Mouse (Mus musculus) heart, postnatal 14 days (tissue): ENCODE measurements around the gene Dlg2. TPM values are rescaled to one million over a fixed set of nuclear protein-coding genes. Genes with fewer than 3 reads are reported as not detected.

Experiments
- DNase-seq, 2 experiments: peaks; one replicate each; pipeline ENCODE4 v3.0.0; 2021 to 2022
- intact Hi-C: fragments of 180-260 bp; cut with DNase I; formaldehyde crosslinking; loops from one replicate; pipeline ENCODE4 v1.15.1; 2025
- long read RNA-seq, 2 experiments: library from polyadenylated mRNA; stranded (forward); transcript quantifications; one replicate each; pipeline ENCODE4 v2.0.0; 2021
- total RNA-seq, 2 experiments: library from RNA; stranded (reverse); gene quantifications; 2 replicates each; pipeline ENCODE4 v1.2.3; 2021

The Dlg2 gene
- total RNA-seq: 1 to 10 TPM; 1.9 to 2.9 TPM
- long read RNA-seq, experiment 1: 0 reads
- long read RNA-seq, experiment 2, partial matches to known transcripts: 0 of 2 reads
- long read RNA-seq, experiment 2, other reads (novel, unspliced or antisense): 2 of 2 reads

DNA sequence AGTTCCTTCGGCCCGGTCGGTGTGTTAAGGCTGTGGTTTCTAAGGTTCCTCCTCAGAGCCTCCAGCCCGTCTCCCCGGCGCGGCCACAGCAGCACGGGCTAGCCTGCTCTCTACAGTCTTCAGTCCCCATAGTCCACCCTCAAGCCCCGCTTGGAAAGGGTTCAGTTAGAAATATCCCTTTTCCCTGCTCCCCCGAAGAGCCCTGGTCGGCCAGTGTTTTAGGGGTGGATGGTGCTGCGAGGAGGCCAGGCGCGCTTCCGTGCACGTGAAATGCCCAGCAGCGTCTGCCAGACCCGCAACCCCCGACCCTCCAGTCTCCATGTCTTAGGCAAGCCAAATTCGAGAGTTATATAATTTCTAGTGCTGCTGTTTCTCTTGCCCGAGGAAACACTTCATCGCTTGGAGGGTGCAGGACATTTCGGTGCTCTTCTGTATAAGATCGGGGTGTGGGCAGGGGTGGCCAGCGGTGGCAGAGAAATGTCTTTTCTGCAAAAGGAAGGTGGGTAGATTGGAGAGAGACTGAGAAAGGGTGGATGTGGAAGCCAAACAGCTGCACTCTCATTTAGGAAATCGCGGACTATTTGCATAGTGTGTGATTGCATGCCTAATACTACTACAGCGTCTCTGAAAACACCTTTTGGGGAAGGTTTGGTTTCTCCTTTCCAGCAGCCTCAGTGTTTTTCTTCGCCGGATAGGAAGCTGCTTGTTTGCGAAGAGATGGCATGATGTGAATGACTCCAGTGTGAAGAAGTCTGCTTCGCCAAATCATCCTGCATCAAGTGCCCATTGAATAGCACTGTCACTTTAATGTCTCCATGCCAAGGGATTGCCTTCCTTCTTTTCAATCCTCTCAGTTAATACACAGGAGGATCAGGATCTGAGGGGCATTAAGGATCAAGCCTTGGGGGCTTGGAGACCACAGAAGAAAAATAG is at the start of gene Dlg2:
Gene Dlg2, plus strand, starts transcription at position 360 of the 933 bp plus-strand sequence.
- intact Hi-C loops: loop anchor here (1.0 kb wide), 1 partner anchor 33 kb away; no protein-coding TSS in a partner anchor
- no peak for DNase-seq

DNA sequence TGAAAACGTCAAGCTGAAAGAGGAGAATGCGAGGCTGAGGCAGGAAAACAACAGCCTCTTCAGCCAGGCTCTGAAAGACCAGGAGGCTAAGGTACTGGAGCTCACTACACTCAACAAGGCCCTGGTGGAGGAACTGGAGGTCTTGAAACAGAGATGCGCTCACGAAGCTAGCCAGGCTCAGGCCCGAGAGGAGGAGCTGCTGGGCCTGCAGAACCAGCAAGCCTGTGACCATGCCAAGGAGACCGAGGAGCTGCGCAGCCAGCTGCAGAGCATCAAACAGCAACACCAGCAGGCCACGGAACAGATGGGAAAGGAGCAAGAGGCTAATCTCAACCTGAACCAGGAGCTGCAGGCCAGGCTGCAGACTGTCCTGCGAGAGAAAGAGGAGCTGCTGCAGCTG is 49.5 kb upstream of the Dlg2 start:
- peak; percentile 28 to 30 for DNase-seq
- intact Hi-C loops: no loop called here

DNA sequence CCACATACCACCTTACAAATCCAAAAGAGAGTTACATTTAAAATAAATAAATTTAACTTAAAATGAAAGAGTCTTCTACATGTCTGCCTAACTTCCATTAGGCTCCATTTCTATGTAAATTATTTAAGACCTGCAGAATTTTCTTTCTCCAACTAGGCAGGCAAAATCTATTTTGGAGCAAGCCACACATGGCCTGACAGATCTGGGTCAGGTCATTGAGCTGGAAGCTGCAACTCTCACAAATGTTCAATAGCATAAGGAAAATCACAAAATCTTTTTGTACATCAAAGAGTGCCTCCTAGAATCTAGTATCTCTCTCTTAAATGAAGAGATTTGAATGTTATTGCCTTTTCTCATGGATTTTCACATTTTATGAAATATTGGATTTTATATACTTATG is 44.3 kb upstream of the Dlg2 start:
- intact Hi-C loops: no loop called here

DNA sequence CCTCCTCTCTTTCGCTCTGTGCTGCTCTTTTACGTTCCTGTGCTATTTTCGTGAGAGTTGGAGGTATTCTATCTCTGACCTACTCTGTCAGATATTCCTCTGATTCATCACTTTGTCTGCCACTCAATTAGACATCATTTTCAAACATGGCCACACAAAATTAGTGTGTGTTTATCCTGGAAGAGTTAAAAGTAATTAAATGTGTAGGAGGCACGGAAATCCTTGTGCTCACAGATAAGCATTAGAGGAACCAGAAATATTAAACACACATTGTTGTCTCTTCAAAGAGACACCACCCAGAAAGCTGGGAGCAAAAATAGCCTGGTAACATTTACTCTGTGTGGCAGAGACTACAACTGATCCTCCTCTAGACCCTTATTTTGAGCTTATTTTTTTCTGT is 36.4 kb upstream of the Dlg2 start:
- no peak for DNase-seq
- intact Hi-C loops: loop anchor here (10.0 kb wide), 1 partner anchor 295 kb away; no protein-coding TSS in a partner anchor

More for the DNA sequence above, 44.3 kb upstream of the Dlg2 start:
- DNase-seq: no peak

DNA sequence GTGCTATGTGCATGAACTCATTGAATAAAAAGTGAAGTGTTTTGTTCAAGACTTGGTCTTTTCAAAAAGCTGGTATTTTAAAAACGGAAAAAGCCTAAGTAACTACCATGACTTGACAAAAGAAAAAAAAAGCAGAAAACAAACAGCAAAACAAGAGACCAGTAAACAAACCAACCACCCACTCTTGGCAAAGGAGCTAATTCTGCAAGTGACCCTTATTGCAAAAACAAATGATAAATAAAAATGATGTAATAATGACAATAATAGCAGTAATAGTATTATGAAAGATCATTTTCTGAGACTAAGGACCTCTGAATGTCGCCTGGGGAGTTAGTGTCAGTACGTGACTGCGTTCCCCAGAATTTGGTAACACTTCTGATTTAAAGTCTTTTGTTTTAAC is 34.4 kb upstream of the Dlg2 start:
- intact Hi-C loops: loop anchor here (10.0 kb wide), 1 partner anchor 297 kb away; no protein-coding TSS in a partner anchor
- DNase-seq: no peak

DNA sequence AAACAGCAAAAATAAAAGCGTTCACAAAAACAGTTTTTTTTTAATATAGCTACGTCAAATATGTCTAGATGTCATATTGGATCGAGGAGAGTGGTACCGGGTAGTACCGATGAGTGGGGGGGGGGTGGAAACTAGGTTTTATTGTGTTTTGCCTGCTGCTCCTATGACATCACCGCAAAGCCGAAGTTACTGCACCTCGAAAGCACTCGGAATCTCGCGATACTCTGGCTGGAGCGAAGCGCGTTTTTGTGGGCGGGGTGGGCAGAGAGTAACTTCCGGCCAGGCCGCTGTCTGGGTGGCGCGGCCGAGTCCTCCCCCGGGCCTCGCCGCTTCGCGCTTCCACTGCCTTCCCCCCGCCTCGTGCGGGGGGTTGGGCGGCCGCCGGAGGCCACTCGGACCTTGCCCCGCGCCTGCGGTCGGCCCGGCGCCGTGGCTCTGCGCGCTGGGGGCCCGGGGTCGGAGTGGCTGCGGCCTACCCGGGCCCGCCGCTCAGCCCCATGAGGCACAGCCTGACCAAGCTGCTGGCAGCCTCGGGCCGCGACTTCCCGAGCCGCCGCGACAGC is 33.9 kb upstream of the Dlg2 start, which contains the start of gene Crebzf:
Gene Crebzf, plus strand, starts transcription at position 212 of the 563 bp plus-strand sequence.
- peak; percentile 96 for DNase-seq
- intact Hi-C loops: loop anchor here (1.0 to 10.0 kb wide), 2 partner anchors 34 to 298 kb away; partner anchors contain the start of genes Dlg2 and Tmem126b

DNA sequence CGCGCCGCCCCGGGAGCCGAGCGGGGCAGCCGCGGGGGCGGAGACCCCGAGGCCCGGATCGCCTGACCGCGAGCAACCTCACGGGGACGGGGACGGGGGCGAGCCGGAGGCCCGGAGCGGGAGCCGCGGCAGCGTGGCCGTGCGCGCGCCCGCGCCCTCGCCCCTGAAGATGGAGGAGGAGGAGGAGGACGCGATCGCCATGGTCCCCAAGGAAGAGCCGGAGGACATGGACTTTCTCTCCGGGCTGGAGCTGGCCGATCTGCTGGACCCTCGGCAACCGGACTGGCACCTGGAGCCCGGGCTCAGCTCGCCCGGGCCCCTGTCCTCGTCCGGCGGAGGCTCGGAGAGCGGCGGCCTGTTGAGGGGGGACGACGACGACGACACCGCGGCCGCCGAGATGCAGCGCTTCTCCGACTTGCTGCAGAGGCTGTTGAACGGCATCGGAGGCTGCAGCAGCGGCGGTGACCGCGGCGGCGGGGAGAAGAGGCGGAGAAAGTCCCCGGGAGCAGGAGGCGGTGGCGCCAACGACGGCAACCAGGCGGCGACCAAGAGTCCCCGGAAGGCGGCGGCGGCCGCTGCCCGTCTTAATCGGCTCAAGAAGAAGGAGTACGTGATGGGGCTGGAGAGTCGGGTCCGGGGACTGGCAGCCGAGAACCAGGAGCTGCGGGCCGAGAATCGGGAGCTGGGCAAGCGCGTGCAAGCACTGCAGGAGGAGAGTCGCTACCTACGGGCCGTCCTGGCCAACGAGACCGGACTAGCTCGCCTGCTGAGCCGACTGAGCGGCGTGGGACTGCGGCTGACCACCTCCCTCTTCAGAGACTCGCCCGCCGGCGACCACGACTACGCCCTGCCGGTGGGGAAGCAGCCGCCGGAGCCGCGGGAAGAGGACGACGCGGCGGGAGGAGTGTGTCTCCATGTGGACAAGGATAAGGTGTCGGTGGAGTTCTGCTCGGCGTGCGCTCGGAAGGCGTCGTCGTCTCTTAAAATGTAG is 33.1 kb upstream of the Dlg2 start:
- peak; percentile 74 to 80 for DNase-seq
- intact Hi-C loops: loop anchor here (1.0 to 10.0 kb wide), 3 partner anchors 13 to 299 kb away; partner anchors contain the start of genes Dlg2 and Tmem126b

DNA sequence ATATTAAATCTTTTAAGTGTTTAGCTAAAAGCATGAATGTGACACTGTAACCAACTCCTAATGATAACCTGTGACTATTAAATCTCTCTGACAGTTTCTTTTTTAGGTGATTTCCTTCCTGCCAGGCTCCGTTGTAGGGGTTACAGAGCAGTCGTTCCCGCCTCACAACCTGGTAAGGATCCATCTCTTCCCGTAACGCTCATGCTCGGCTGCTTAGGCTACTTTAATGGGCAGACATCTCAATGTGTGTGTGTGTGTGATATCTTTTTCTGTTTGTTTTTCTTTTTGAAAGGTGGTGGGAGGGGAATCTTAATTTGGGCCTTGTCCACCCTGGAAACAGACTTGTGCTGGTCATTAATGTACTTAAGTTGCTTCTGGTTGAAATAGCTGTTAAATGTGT is 32.3 kb upstream of the Dlg2 start:
- DNase-seq: no peak
- intact Hi-C loops: loop anchor here (1.0 to 10.0 kb wide), 2 partner anchors 12 to 299 kb away; no protein-coding TSS in a partner anchor

DNA sequence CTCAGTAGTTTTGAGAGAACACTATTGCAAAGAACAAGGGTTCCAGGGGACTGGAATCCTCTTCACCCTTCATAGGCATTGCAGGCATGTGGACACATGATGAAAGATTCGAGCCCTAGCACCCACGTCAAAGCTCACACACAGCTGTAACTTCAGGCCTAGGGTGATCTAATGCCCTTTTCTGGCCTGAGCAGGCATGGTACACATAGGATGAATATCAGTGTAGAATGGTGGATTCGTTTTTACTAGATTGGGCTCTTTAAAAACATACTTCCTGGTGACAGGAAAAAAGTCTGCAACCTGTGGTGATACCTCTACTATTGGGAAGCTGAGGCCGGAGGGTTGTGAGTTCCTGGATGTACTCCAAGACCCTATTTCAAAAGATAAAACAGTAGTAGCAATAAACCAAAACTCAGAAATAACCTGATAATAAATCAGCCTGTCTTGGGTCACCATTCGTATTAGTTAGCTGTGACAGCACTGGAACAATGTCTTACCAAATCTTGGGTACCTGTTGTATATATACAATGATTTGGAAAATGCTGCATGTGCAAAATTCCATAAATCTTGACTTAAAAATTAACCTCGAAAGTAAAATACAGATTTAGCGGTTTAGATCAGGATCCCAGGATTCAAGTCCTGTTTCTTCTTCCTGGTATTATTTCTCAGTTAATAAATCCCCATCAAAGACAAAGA is 20.2 kb upstream of the Dlg2 start:
- no peak for DNase-seq
- intact Hi-C loops: loop anchor here (1.0 kb wide), 1 partner anchor 12 kb away; no protein-coding TSS in a partner anchor

DNA sequence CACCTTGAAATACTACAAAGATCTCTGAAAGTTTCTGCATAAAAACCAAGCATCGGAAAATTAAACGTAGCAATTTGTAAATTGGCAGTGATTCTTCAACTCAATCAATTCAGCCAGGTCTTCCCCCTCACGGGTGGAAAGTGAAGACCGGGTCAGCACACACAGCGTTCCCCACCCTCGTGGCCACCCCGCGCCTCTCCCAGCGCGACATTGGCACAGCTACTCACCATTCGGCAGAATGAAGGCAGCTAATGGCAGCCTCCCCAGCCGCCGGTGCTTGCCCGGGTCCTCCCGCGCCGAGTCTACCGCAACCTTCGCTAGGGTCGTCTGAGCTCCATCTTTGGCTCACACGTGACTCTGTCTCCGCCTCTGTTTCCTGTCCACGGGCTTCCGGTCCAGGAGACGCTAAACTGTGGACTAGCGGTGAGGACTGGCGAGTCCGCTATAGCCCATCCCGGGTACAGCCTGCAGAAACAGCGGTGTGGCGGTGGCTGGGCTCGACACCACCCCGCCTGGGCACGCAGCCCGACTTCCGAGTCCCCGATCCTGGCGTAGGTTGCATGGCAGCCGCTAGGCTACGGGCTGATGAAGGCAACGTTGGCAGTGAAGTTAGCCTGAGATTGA is 19.5 kb upstream of the Dlg2 start, which contains the start of gene Tmem126a:
Gene Tmem126a, minus strand, starts transcription at position 385 of the 624 bp plus-strand sequence.
- intact Hi-C loops: loop anchor here (1.0 kb wide), 1 partner anchor 13 kb away; no protein-coding TSS in a partner anchor
- DNase-seq: peak; percentile 82 to 85

DNA sequence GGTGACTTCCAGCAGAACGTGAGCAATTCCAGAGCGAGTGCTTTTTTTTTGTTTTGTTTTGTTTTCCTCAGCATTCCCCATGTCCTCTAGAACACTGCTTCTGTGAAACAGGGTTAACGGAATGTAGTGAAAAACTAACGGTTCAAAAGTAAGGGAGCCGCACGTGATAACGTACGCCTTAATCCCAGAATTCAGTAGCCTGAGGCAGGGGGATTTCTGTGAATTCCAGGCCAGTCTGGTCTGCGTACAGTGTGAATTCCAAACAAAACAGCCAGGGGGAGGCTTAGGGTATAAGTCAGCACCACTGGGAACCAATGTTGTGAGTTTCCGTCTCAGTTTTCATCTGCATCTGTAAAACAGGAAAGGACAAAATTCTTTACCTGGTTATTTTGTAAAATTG is 19.0 kb upstream of the Dlg2 start:
- intact Hi-C loops: no loop called here
- DNase-seq: no peak

DNA sequence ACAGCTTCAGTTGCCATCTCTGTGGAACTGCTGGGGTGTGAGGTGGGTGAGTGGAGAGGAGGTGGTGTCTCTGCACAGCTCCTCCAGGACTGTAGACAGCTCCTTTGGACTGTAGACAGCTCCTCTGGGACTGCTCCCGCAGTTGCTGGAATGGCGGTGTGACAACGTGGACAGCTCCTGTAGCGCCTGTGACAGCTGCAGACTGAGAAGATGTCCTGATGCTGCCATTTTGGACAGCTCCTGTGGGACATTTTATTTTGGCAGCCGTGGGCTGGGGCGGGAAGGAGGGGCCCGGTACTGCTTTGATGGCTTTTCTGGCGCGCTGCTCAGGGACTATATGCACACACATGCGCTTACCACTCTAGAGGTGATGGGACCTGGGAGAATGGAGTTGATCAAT is 16.1 kb upstream of the Dlg2 start:
- intact Hi-C loops: no loop called here
- DNase-seq: no peak

DNA sequence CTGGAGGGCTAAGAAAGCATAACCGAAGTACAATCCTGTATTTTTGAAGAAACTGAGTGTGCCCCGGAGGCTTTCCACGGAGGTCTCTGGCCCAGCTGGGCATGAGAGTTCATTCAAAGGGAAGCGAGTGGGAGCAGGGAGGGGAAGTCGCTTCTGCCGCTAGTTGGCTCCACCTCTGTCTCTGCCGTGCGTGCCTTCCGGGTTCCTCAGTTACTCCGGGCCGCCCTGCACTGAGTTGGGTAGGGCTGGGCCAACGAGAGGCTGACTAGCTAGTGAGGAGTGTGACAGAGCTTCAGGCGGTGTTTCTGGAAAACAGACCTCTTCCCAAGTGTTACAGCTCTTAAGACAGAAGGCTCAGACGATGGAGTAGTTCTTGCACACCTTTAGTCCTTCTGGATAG is 15.5 kb upstream of the Dlg2 start:
- DNase-seq: peak; percentile 23 to 30
- intact Hi-C loops: no loop called here

DNA sequence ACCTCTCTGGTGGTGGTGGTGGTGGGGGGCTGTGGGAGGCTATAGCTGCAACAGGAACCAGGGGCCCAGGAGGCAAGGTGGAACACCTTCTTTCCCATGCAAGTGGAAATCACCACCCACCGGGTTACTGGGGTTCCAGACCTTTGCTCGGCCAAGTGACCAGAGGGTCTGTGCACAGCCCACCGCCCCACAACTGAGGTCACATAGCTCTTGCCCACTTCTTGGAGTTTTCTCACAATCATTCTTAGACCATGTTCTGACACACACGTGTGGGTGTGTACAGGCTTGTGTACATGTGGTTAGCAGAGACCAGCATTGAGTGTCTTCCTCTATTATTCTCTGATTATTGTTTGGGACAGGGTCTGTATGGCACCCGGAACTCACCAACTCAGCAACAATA is 15.0 kb upstream of the Dlg2 start:
- no peak for DNase-seq
- intact Hi-C loops: no loop called here

DNA sequence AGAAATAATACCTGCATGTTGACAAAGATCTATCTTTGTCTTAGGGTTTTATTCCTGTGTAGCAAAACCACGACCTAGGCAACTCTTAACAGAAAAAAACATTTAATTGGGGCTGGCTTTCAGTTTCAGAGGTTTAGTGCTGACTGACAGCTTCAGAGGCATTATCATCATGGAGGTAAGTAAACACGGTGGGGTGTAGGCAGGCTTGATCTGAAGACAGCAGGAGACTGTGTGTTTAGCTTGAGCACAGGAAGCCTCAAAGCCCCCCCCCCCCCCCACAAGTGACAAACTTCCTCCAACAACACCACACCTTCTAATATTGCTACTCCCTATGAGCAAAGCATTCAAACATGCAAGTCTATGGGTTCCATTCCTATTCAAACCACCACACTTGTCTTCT is 3.0 kb upstream of the Dlg2 start:
- no peak for DNase-seq
- intact Hi-C loops: no loop called here

DNA sequence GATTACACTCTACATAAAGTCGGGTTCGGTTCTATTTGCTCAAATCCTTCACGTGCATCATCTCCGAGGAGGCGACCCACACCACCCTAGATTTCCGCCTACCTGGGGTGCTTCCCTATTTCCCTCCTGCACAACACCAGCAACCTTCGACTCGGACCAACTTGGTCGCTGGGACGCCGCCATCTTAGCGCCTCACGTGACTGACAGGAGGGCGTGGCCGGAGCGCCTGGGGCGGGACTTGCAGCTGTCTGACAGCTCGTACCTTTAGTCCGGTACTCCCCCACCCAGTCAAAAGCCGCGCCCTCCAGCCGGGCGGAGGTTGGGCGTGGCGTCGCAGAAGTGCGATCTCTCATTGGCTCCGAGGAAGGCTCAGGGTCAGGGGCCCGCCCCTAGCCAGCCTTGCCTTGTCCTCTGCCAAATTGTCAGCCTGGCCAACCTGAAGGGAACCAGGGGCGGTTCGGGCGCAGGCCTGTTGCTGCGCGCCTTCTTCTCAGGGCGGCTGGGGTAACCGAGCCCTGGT is 619 bp upstream of the Dlg2 start, which contains the start of gene Tmem126b:
Gene Tmem126b, minus strand, starts transcription at position 209 of the 520 bp plus-strand sequence.
- intact Hi-C loops: loop anchor here (1.0 kb wide), 1 partner anchor 33 kb away; no protein-coding TSS in a partner anchor
- DNase-seq: peak; percentile 97 to 99

DNA sequence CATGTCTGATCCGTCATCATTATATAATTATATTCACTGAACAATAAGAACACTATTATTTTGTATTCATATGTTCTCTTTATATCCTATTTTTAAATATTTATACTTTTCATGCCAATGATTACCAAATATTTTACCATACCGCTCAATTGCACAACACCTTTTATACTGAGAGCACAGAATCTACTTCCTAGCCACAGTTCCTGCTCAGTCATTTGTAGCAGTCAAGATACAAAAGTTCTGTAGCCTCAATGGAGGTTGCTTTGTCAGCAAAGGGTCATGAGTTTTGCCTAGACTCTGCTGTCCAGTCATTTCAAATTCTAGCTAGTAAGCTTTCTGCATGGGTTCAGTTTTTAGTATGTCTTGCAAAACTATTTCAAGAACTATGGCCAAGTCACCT is 6.1 kb downstream of the Dlg2 start:
- DNase-seq: no peak
- intact Hi-C loops: no loop called here

DNA sequence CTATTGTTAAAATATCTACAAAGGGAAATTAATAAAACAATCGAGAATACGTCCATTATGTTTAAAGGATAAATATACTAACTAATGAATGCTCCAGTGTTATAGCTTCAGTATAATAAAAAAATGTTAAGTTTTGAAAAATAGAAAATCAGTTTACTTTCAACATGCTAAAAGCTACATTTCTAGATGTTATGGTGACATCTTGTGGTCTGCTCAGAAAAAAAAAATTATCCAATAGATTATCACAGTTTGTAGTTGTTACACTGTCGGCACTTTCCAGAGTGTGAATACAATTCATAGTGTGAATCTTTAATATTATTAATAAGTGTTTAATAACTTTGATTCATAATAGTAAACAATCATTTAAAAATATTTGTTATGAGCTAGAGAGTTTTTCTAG is 31.7 kb downstream of the Dlg2 start:
- intact Hi-C loops: no loop called here
- DNase-seq: no peak
